Mouse (Mus musculus) cerebellum, adult 9-11 months (tissue): ENCODE results near the gene Rprd1b.

ENCODE experiments used
- DNase-seq: peaks from one replicate; pipeline ENCODE4 v3.0.0; 2022

Gene Rprd1b

GRCm38 (mm10) chr2:158152685-158153309, 124.5 kb downstream of the Rprd1b start:
- no peak for DNase-seq

GRCm38 (mm10) chr2:158153728-158154343, 125.5 kb downstream of the Rprd1b start:
- DNase-seq: no peak

DNA sequence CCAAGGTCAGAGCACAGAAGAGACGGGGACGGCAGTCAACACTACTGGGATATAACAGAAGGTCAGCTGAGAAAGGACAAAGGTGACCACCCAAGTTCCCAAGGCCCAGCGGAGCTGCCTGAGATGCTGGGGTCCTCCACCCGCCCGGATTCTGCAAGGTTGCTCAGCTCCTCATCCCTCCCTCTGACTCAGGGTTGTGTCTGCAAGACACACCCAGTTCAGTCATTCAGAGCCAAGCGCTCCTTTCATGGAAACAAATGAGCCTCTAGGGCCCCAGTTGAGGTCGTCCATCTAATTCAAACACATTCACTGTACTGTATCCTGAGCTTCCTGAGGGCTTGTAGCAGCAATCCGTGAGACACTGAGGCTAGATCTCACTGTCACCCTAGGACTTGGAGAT, 126.3 kb downstream of the Rprd1b start:
- no peak for DNase-seq

DNA sequence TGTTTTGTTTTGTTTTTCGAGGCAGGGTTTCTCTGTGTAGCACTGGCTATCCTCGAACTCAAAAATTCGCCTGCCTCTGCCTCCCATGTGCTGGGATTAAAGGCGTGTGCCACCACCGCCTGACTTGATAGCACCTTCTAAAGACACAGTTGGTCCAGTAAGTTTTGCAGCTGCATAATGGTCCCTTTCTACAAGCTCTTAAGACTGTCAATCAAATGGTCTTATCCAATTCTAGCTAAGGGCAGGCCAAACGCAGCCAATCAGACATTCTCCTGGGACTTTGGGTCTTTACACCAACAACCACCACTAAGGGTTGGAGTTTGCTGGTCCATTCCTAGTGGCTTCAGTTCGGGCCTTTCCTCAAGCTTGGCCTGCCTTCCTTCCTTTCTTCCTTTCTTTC, 126.8 kb downstream of the Rprd1b start:
- DNase-seq: no peak

- no peak for DNase-seq
Observed at GRCm38 (mm10) chr2:158155615-158156014, 127.3 kb downstream of the Rprd1b start.

- DNase-seq: no peak
Observed at GRCm38 (mm10) chr2:158156487-158156886, 128.2 kb downstream of the Rprd1b start.

GRCm38 (mm10) chr2:158157654-158158053, 129.4 kb downstream of the Rprd1b start:
- DNase-seq: no peak

GRCm38 (mm10) chr2:158159376-158160235, 131.3 kb downstream of the Rprd1b start:
- no peak for DNase-seq

DNA sequence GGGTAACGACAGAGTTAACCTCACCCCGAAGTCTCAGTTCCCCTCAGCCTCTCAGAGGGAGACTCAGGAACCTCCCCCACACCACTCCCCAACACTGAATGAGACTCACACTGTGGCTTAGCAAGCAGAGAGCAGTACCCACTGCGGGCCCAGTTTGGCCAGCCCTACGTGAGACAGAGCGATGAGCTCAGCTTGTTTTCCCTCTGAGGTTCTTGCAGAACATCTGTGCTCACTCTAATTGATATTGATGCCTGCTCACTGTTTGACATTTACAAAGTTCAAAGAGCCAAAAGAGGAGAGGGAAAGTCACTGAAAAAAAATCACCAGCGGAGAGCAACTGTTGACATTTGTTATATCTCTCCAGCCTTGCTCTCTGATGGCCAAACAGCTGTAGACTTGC, 133.5 kb downstream of the Rprd1b start:
- no peak for DNase-seq

DNA sequence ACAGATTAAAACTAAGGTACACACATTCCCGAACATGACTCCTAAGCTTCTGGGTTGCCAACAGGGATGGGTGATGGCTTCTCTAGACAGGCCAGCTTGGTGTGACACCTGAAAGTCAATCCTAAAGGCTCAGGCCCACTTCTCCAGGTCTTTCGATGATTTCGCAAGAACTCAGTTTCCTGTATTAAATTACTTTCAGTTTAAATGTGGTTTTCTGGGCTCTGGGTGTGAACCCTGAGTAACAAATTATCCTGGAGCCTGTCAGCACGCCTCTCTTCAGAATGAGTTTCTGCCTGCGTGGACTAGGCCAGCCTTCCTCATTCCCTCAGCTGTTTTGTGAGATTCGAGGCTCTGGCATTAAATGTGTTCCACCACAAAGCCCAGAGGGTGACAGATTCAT, 134.7 kb downstream of the Rprd1b start:
- DNase-seq: no peak

- DNase-seq: no peak
Observed at GRCm38 (mm10) chr2:158165776-158166175, 137.5 kb downstream of the Rprd1b start.

DNA sequence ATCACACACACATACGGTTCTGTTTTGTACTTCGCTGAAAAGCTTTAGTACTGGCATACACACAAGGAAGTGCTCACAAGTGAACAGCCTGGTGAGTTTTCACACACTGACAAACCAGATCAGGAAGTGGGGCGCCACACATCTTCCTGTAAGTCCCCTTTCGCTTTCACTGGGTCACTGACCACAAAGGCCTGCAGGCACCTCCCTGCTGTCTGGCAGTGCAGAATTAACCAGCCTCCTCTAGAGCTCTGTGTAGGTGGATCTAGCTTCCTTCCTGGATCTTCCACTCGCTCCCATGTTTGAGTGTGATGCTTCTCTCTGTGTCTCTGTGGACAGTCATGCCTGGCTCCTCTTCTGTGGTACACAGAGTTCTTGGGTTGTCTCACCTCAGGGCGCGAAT, 138.3 kb downstream of the Rprd1b start:
- no peak for DNase-seq

GRCm38 (mm10) chr2:158167496-158168205, 139.4 kb downstream of the Rprd1b start:
- no peak for DNase-seq

DNA sequence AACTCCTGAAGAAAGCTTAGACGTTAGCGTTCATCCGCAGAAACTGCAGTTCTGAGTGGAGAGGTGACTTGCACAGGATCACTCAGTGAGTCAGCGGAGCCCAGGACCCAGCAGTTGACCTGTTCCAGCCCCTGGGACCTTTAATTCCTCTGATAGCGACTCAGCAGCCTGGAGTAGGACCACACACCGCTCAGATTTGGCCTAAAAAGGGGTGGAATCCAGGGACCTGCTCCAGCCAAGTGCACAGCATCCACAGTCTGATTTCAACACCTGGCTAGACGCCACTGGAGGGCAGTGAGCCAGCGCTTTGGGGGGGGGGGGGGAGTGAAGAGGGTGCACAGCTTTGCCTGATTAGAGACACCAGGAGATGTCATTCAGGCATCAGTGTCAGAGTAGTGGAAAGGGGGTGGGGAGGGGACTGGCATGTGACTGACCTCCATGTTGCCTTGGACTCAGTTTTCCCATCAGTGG, 140.5 kb downstream of the Rprd1b start:
- DNase-seq: no peak

DNA sequence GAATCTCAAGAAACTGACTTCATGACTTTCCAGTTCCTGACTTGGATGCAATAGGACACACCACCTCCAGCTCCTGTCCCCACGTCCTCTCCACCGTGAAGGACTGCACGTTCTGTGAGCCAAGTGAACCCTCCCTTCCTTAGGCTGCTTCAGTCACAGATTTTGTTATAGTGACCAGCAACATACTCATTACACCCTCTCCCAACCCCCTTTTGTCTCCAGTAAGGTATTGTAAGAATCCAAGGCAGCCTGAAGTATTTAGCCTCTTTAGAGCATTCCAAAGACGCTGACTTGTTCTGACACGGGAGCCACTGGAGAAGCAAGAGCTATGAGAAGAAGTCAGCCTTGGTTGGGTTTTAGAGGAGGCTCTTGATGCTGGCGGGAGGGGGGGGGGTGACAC, 141.1 kb downstream of the Rprd1b start:
- DNase-seq: no peak

DNA sequence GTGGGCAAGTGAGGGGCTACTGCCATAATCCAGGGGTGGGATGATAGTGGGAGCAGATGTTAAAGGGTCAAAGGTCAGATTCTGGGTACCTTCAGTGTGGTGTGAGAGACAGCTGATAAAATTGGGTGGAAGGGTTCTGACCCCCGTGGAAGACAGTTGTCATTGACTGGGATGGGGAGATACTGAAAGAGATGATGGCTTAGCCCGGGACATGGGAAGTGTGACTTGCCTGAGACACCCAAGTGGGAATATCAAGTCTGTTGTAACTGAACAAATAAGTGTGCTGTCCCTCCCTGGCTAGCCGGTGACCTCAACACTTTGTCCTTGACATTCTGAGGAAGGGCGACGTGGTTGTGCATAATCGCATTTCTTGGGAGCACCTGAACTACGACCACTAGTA, 141.5 kb downstream of the Rprd1b start:
- DNase-seq: no peak

GRCm38 (mm10) chr2:158170394-158170793, 142.1 kb downstream of the Rprd1b start:
- no peak for DNase-seq

DNA sequence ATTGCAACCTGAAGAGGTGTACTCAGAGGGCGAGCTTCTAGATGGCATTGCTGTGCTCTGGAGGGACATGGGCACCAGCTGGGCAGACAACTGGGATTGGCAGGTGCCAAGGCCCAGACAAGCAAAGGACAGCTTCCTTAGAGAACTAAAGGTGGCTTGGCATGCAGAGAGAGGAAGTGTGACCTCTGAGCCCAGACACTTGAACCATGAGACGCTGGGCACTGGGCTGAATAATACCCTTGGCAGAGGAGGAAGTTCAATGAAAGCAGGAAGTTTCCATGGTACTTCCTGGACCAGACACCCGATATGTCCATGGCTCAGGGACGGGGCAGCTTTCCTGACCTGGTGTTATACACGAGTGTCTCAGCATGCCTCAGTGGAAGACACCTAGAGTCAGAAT, 146.1 kb downstream of the Rprd1b start:
- DNase-seq: no peak

DNA sequence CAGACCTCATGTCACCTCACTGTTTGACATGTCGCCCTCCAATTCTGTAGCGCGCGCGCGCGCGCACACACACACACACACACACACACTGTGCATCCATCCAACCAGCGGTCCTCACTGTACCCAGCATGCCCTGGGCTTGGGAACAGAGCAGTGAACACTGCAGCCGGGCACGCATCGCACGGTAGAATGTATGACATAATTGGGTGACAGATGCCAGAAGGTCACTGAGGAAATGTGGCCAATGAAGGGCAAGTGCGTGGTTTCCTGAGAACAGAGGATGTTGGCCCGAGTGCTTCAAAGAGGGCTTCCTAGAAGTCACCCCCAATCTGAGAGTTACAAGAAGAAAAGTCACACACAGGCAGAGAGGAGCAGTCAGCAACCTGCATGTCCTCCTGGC, 146.7 kb downstream of the Rprd1b start:
- DNase-seq: no peak

- DNase-seq: no peak
Observed at GRCm38 (mm10) chr2:158175433-158175832, 147.1 kb downstream of the Rprd1b start.

DNA sequence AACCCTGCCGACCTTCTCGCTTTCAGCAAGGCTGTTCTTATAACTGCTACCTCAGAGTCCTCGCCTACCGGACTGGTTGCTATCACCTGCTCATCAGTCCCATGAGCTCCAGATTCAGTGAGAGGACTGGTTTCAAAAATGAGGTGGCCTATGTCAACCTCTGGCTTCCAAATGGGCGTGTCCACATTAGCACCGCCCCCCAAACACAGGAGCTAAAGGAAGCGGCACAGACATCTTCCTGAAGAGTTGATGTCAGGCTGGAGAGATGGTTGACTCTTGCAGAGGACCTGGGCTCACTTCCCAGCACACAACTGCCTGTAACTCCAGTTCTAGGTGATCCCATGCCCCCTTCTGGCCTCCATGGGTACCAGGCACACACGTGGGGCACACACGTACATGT, 148.5 kb downstream of the Rprd1b start:
- no peak for DNase-seq

DNA sequence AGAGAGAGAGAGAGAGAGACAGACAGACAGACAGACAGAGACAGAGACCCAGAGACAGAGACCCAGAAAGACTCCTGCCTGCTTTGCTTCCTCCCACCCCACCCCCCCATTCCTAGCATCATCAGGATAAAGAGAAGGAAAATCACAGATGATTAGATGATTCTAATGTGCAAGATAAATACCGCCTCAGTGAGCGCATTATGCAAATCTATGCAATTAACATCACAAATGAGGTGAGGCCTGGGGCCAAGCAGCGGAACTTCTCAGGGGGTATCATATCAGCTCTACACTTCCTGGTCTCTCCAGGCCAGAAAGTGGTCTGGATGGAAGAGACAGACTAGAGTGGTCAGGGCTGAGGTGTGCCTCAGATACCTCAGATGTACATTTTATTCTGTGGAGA, 149.3 kb downstream of the Rprd1b start:
- no peak for DNase-seq

DNA sequence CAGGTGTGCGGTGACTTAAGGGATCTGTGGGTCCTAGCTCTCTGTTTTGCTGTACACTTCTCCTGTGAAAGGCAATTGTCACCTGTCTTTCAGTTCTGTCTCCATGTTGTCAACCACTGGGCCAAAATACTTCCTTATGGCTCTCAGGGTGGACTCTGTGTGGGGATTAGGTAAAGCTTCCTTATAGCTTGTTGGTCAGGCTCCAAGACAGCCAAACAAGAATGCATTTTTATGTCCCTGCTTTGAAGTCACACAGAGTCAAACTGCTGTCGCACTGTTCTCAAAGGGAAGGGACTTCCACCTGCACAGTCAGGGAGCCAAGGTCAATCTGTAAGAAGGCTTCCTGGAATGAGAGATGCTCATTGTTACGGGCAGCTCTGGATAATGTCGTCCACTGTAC, 149.8 kb downstream of the Rprd1b start:
- no peak for DNase-seq
